Mouse (Mus musculus): Measurements from ENCODE around the gene Zmynd10. TPM values are rescaled to one million over a fixed set of nuclear protein-coding genes. Genes with fewer than 3 reads are reported as not detected.

Zmynd10 gene
- polyA plus RNA-seq, 1 experiment = 0.84 TPM

GRCm38 (mm10) chr9:107511436-107511835, 35.7 kb upstream of the Zmynd10 start:
- DNase-seq (ENCODE audit: low read depth in 1 of 2, low spot score in 2 of 2) = no peak

GRCm38 (mm10) chr9:107512326-107512725, 34.8 kb upstream of the Zmynd10 start:
- Histone ChIP-seq H3K4me1 (ENCODE audit: control insufficient read depth, insufficient read depth, insufficient read length) (no peaks in the 10 kb centered on the region), H3K36me3 (ENCODE audit: control insufficient read depth, insufficient read depth, low read length) (no peaks in the 10 kb centered on the region), H3K27me3 (ENCODE audit: control insufficient read depth, insufficient read depth, low read length) (no peaks in the 10 kb centered on the region), H3K4me3 (ENCODE audit: extremely low read depth, insufficient read depth, insufficient read length) (no peak overlapping the region), H3K27ac (ENCODE audit: insufficient read depth, low read length) (no peak overlapping the region)
- 84% methylated on average over 16 of the region's 16 CpGs for WGBS
- DNase-seq (ENCODE audit: low read depth in 1 of 2, low spot score in 2 of 2) = no peak
- TF ChIP-seq POLR2A (IDR thresholded peaks at IDR 0.05; ENCODE audit: low read depth, low read length) (no peak), CTCF (IDR thresholded peaks at IDR 0.05; ENCODE audit: extremely low read depth, insufficient read depth, insufficient read length, insufficient replicate concordance) (no peak)

More at GRCm38 (mm10) chr9:107511436-107511835, 35.7 kb upstream of the Zmynd10 start:
- Histone ChIP-seq H3K4me1 (ENCODE audit: control insufficient read depth, insufficient read depth, insufficient read length) (no peaks in the 10 kb centered on the region), H3K27me3 (ENCODE audit: control insufficient read depth, insufficient read depth, low read length) (no peaks in the 10 kb centered on the region), H3K4me3 (ENCODE audit: extremely low read depth, insufficient read depth, insufficient read length) (no peak overlapping the region), H3K27ac (ENCODE audit: insufficient read depth, low read length) (no peak overlapping the region), H3K36me3 (ENCODE audit: control insufficient read depth, insufficient read depth, low read length) (no peaks in the 10 kb centered on the region)
- WGBS = 75% methylated on average over 8 of the region's 8 CpGs
- TF ChIP-seq CTCF (IDR thresholded peaks at IDR 0.05; ENCODE audit: extremely low read depth, insufficient read depth, insufficient read length, insufficient replicate concordance) (no peak), POLR2A (IDR thresholded peaks at IDR 0.05; ENCODE audit: low read depth, low read length) (no peak)

GRCm38 (mm10) chr9:107514303-107514955, 32.7 kb upstream of the Zmynd10 start:
- no peak overlapping the region for H3K27ac ChIP-seq (ENCODE audit: insufficient read depth, low read length)
- H3K36me3 ChIP-seq (ENCODE audit: control insufficient read depth, insufficient read depth, low read length) = no peaks in the 10 kb centered on the region
- 31% methylated on average over 14 of the region's 14 CpGs for WGBS
- peak; percentile 98 for TF ChIP-seq CTCF (IDR thresholded peaks at IDR 0.05; ENCODE audit: extremely low read depth, insufficient read depth, insufficient read length, insufficient replicate concordance)
- no peak for TF ChIP-seq POLR2A (IDR thresholded peaks at IDR 0.05; ENCODE audit: low read depth, low read length)
- peak; percentile 18 to 62 for DNase-seq (ENCODE audit: low read depth in 1 of 2, low spot score in 2 of 2)
- no peaks in the 10 kb centered on the region for H3K27me3 ChIP-seq (ENCODE audit: control insufficient read depth, insufficient read depth, low read length)
- H3K4me3 ChIP-seq (ENCODE audit: extremely low read depth, insufficient read depth, insufficient read length) = no peak overlapping the region
- H3K4me1 ChIP-seq (ENCODE audit: control insufficient read depth, insufficient read depth, insufficient read length) = no peaks in the 10 kb centered on the region

GRCm38 (mm10) chr9:107520331-107520730, 26.8 kb upstream of the Zmynd10 start:
- H3K4me1 ChIP-seq (ENCODE audit: control insufficient read depth, insufficient read depth, insufficient read length) = peaks cover 2% of the 10 kb centered on the region; the same call in 1 of the 2 replicates
- no peak for DNase-seq (ENCODE audit: low read depth in 1 of 2, low spot score in 2 of 2)
- WGBS = 87% methylated on average over 6 of the region's 6 CpGs
- no peak overlapping the region for H3K4me3 ChIP-seq (ENCODE audit: extremely low read depth, insufficient read depth, insufficient read length)
- TF ChIP-seq POLR2A (IDR thresholded peaks at IDR 0.05; ENCODE audit: low read depth, low read length) (no peak), CTCF (IDR thresholded peaks at IDR 0.05; ENCODE audit: extremely low read depth, insufficient read depth, insufficient read length, insufficient replicate concordance) (no peak)
- H3K36me3 ChIP-seq (ENCODE audit: control insufficient read depth, insufficient read depth, low read length) = no peaks in the 10 kb centered on the region
- H3K27ac ChIP-seq (ENCODE audit: insufficient read depth, low read length) = no peak overlapping the region
- no peaks in the 10 kb centered on the region for H3K27me3 ChIP-seq (ENCODE audit: control insufficient read depth, insufficient read depth, low read length)

- Histone ChIP-seq H3K27me3 (ENCODE audit: control insufficient read depth, insufficient read depth, low read length) (no peaks in the 10 kb centered on the region), H3K4me3 (ENCODE audit: extremely low read depth, insufficient read depth, insufficient read length) (no peak overlapping the region), H3K27ac (ENCODE audit: insufficient read depth, low read length) (no peak overlapping the region), H3K4me1 (ENCODE audit: control insufficient read depth, insufficient read depth, insufficient read length) (peaks cover 2% of the 10 kb centered on the region; the same call in 1 of the 2 replicates), H3K36me3 (ENCODE audit: control insufficient read depth, insufficient read depth, low read length) (no peaks in the 10 kb centered on the region)
- WGBS = 19% methylated on average over 5 of the region's 5 CpGs
- no peak for DNase-seq (ENCODE audit: low read depth in 1 of 2, low spot score in 2 of 2)
- TF ChIP-seq POLR2A (IDR thresholded peaks at IDR 0.05; ENCODE audit: low read depth, low read length) (no peak), CTCF (IDR thresholded peaks at IDR 0.05; ENCODE audit: extremely low read depth, insufficient read depth, insufficient read length, insufficient replicate concordance) (no peak)
These were observed 25.9 kb upstream of the Zmynd10 start for GRCm38 (mm10) chr9:107521190-107521589.

- peak overlapping the region; percentile 44; the same call in 1 of the 2 replicates for H3K4me3 ChIP-seq (ENCODE audit: extremely low read depth, insufficient read depth, insufficient read length)
- 19% methylated on average over 25 of the region's 25 CpGs for WGBS
- TF ChIP-seq POLR2A (IDR thresholded peaks at IDR 0.05; ENCODE audit: low read depth, low read length) (no peak), CTCF (IDR thresholded peaks at IDR 0.05; ENCODE audit: extremely low read depth, insufficient read depth, insufficient read length, insufficient replicate concordance) (no peak)
- H3K36me3 ChIP-seq (ENCODE audit: control insufficient read depth, insufficient read depth, low read length) = no peaks in the 10 kb centered on the region
- DNase-seq (ENCODE audit: low read depth in 1 of 2, low spot score in 2 of 2) = no peak
- peaks cover 8% of the 10 kb centered on the region for H3K4me1 ChIP-seq (ENCODE audit: control insufficient read depth, insufficient read depth, insufficient read length)
- no peak overlapping the region for H3K27ac ChIP-seq (ENCODE audit: insufficient read depth, low read length)
- H3K27me3 ChIP-seq (ENCODE audit: control insufficient read depth, insufficient read depth, low read length) = peaks cover 5% of the 10 kb centered on the region
These were observed 25.2 kb upstream of the Zmynd10 start for GRCm38 (mm10) chr9:107521711-107522399.

- Histone ChIP-seq H3K27ac (ENCODE audit: insufficient read depth, low read length) (no peak overlapping the region), H3K4me3 (ENCODE audit: extremely low read depth, insufficient read depth, insufficient read length) (peak overlapping the region; percentile 44; the same call in 1 of the 2 replicates), H3K4me1 (ENCODE audit: control insufficient read depth, insufficient read depth, insufficient read length) (peaks cover 8% of the 10 kb centered on the region), H3K27me3 (ENCODE audit: control insufficient read depth, insufficient read depth, low read length) (peaks cover 7% of the 10 kb centered on the region), H3K36me3 (ENCODE audit: control insufficient read depth, insufficient read depth, low read length) (no peaks in the 10 kb centered on the region)
- WGBS = 36% methylated on average over 2 of the region's 2 CpGs
- TF ChIP-seq CTCF (IDR thresholded peaks at IDR 0.05; ENCODE audit: extremely low read depth, insufficient read depth, insufficient read length, insufficient replicate concordance) (no peak), POLR2A (IDR thresholded peaks at IDR 0.05; ENCODE audit: low read depth, low read length) (no peak)
- no peak for DNase-seq (ENCODE audit: low read depth in 1 of 2, low spot score in 2 of 2)
These were observed 24.7 kb upstream of the Zmynd10 start for GRCm38 (mm10) chr9:107522400-107522711.
